9 mouse cellular contexts compared by ENCODE assay signal in genomic region chr5:33431173-33432005, GRCm38 (mm10). TPM values are rescaled to one million over a fixed set of nuclear protein-coding genes. Genes with fewer than 3 reads are reported as not detected.
DNase-seq lines count a peak whose midpoint lies in the region; ATAC-seq and TF ChIP-seq lines count a peak whose summit lies in the region.
"Had no signal": no experiment of that assay in that cellular context is flagged by ENCODE, and none has a peak within 500 bp of the region (broad histone marks: within the 10 kb centered on the region; RNA-seq: fewer than 3 reads in every experiment).

No protein-coding gene starts in this region.

- DNase-seq in kidney, postnatal 4 days, result peak; percentile 22 to 35
- no peak for DNase-seq in kidney, postnatal 14 days
- no peak for DNase-seq in gastrocnemius, adult 18-20 months (ENCODE audit: low spot score)
- DNase-seq in urinary bladder, postnatal 10 days (ENCODE audit: low spot score), result no peak
- DNase-seq in lung, adult 2 months, result no peak

- H3K9me3 ChIP-seq in embryonic facial prominence, embryonic 15.5 days (replicated peaks), result no peaks in the 10 kb centered on the region
- H3K9me3 ChIP-seq in intestine, postnatal 0 days (ENCODE audit: control insufficient read depth), result no peaks in the 10 kb centered on the region

- peaks cover 100% of the 10 kb centered on the region for H3K27me3 ChIP-seq in embryonic facial prominence, embryonic 15.5 days
- H3K27me3 ChIP-seq in intestine, postnatal 0 days (replicated peaks; ENCODE audit: control insufficient read depth, insufficient read depth, low read length), result peaks cover 85% of the 10 kb centered on the region

- ATAC-seq in embryonic facial prominence, embryonic 15.5 days (ENCODE audit: insufficient number of reproducible peaks, low FRiP score, low TSS enrichment, low read depth), result no peak
- no peak for ATAC-seq in intestine, postnatal 0 days

- H3K4me1 ChIP-seq in embryonic facial prominence, embryonic 15.5 days, result peaks cover 43% of the 10 kb centered on the region
- H3K4me1 ChIP-seq in intestine, postnatal 0 days (replicated peaks; ENCODE audit: control insufficient read depth, insufficient read depth, low read length), result no peaks in the 10 kb centered on the region
- H3K4me1 ChIP-seq in olfactory bulb, adult 2 months (ENCODE audit: control insufficient read depth, insufficient read depth, low read length), result peaks cover 24% of the 10 kb centered on the region
- 0 out of 2 replicates have a peak, but pooled peaks cover 2% of the 10 kb centered on the region for H3K4me1 ChIP-seq in lung, adult 2 months (ENCODE audit: control insufficient read depth, insufficient read depth, low read length)

- no peak overlapping the region for H3K9ac ChIP-seq in embryonic facial prominence, embryonic 15.5 days
- H3K9ac ChIP-seq in intestine, postnatal 0 days (ENCODE audit: low read depth, low read length), result no peak overlapping the region

- TF ChIP-seq CTCF in intestine, postnatal 0 days (IDR thresholded peaks at IDR 0.05; ENCODE audit: low read depth), result no peak
- 0 out of 2 replicates have a peak, but pooled peaks have one; percentile 6 for TF ChIP-seq CTCF in olfactory bulb, adult 2 months (IDR thresholded peaks at IDR 0.05; ENCODE audit: insufficient read depth, low read depth, low read length)
- TF ChIP-seq CTCF in lung, adult 2 months (IDR thresholded peaks at IDR 0.05; ENCODE audit: insufficient read depth, low read length), result no peak

- H3K36me3 ChIP-seq in embryonic facial prominence, embryonic 15.5 days, result no peaks in the 10 kb centered on the region
- H3K36me3 ChIP-seq in intestine, postnatal 0 days (ENCODE audit: control insufficient read depth, insufficient read depth), result no peaks in the 10 kb centered on the region

- no peak overlapping the region for H3K27ac ChIP-seq in embryonic facial prominence, embryonic 15.5 days (replicated peaks)
- no peak overlapping the region for H3K27ac ChIP-seq in intestine, postnatal 0 days (ENCODE audit: low read depth, low read length)
- H3K27ac ChIP-seq in olfactory bulb, adult 2 months (ENCODE audit: insufficient read depth, low read depth, low read length), result no peak overlapping the region

- TF ChIP-seq POLR2A in olfactory bulb, adult 2 months (IDR thresholded peaks at IDR 0.05; ENCODE audit: insufficient read depth, low read depth, low read length), result no peak
- no peak for TF ChIP-seq POLR2A in lung, adult 2 months (IDR thresholded peaks at IDR 0.05; ENCODE audit: borderline replicate concordance, extremely low read depth, low read depth, low read length)

- under 1% methylated on average over 75 of the region's 77 CpGs for WGBS in embryonic facial prominence, embryonic 15.5 days
- 1% methylated on average over 77 of the region's 77 CpGs for WGBS in intestine, postnatal 0 days
- WGBS in olfactory bulb, adult 2 months, result 2% methylated on average over 77 of the region's 77 CpGs
- WGBS in lung, adult 2 months, result 1% methylated on average over 77 of the region's 77 CpGs

- peak overlapping the region; percentile 25 for H3K4me3 ChIP-seq in embryonic facial prominence, embryonic 15.5 days (replicated peaks)
- peak overlapping the region; percentile 29 for H3K4me3 ChIP-seq in intestine, postnatal 0 days (ENCODE audit: low read depth, low read length)
- no peak overlapping the region for H3K4me3 ChIP-seq in olfactory bulb, adult 2 months (ENCODE audit: insufficient read depth, low read depth, low read length)
- no peak overlapping the region for H3K4me3 ChIP-seq in lung, adult 2 months (replicated peaks; ENCODE audit: extremely low read depth, low read depth, low read length)

- peak overlapping the region; percentile 44 for H3K4me2 ChIP-seq in embryonic facial prominence, embryonic 15.5 days (replicated peaks)
- H3K4me2 ChIP-seq in intestine, postnatal 0 days (replicated peaks; ENCODE audit: low read depth), result peak overlapping the region; percentile 52

RNA-seq across cellular contexts. Expression of gene Nkx1-1, which starts 2.4 kb away (rescaled TPM):
- not detected in 2 replicates for polyA plus RNA-seq in embryonic facial prominence, embryonic 15.5 days (2015; fragmentation: Nextera tagmentation; extraction: Ambion mirVana)
- not detected in 2 replicates for polyA plus RNA-seq in intestine, postnatal 0 days (2015; fragmentation: Nextera tagmentation; extraction: Ambion mirVana)
- polyA plus RNA-seq in olfactory bulb, adult 2 months (2012; ENCODE audit: insufficient read depth, insufficient read length, low replicate concordance, missing spikeins), result not detected in 2 replicates
- not detected for total RNA-seq in gastrocnemius, adult 18-20 months (2021)
- not detected in 2 replicates for polyA plus RNA-seq in lung, adult 2 months (2012; rRNA removed)
- total RNA-seq: heart, adult 18-20 months had no signal

RNA-seq across cellular contexts. Expression of gene Uvssa, which starts 53.0 kb away (rescaled TPM):
- 10.4 and 11.3 TPM in 2 replicates for polyA plus RNA-seq in embryonic facial prominence, embryonic 15.5 days (2015; fragmentation: Nextera tagmentation; extraction: Ambion mirVana)
- polyA plus RNA-seq in intestine, postnatal 0 days (2015; fragmentation: Nextera tagmentation; extraction: Ambion mirVana), result 3.4 and 4.8 TPM in 2 replicates
- not detected in 2 replicates for polyA plus RNA-seq in olfactory bulb, adult 2 months (2012; ENCODE audit: insufficient read depth, insufficient read length, low replicate concordance, missing spikeins)
- total RNA-seq in gastrocnemius, adult 18-20 months (2021), result 1 to 10 TPM; 2.6 to 2.9 TPM
- 4.8 and 5.9 TPM in 2 replicates for polyA plus RNA-seq in lung, adult 2 months (2012; rRNA removed)

Comparison
In these comparisons a context has a peak if more than half of its experiments do, and no peak if none do; other contexts are left out.
1. DNase-seq: peak in kidney, postnatal 4 days (2 of 2); none in kidney, postnatal 14 days (single experiment), gastrocnemius, adult 18-20 months (single experiment), urinary bladder, postnatal 10 days (single experiment) and lung, adult 2 months (single experiment).
2. H3K4me3 ChIP-seq: peak in embryonic facial prominence, embryonic 15.5 days (single experiment) and intestine, postnatal 0 days (single experiment); none in olfactory bulb, adult 2 months (single experiment) and lung, adult 2 months (single experiment).